Mouse (Mus musculus) frontal cortex, postnatal 14 days (tissue): Measurements from ENCODE around the gene Helt.

Experiments used
- DNase-seq, 2 experiments: peaks; one replicate each; pipeline ENCODE4 v3.0.0; 2022; ENCODE audit warnings: low spot score in 2 of 2

Gene Helt

DNA sequence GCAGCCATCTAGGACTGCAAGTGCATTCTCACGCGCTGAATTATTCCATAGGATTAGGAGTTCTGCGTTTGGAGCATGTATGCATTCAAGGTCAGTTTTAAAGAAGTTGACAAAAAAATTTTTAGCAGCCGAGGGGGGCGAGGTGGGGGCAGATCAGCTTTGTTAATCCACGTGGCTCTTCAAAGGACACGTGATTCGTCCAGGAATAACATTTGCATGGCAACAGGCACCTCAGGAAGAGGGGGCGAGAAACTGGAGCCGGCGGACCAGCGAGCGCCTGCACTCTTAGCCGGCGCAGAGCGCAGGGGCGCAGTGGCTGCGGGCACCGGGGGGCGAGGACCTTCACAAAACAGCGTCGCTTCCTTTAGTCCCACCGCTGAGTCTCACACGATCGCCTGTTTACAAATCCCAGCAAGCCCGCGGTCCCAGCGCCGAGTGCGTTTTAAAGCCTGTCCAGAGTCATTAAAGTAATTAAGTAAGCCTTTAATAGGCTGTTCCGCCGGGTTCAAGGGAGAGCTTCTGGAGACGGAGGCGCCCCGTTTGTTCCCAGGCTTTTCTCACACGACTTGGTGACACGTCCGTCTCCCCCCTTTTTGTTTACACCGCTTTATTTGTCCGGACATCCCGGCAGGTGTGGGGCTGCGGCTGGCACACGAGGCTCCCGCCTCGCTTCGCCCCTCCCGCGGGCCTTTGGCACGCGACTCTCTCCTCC lies at the start of gene Helt:
Gene Helt (minus strand): TSS at position 491 of the 712 bp plus-strand sequence.
- DNase-seq: no peak

DNA sequence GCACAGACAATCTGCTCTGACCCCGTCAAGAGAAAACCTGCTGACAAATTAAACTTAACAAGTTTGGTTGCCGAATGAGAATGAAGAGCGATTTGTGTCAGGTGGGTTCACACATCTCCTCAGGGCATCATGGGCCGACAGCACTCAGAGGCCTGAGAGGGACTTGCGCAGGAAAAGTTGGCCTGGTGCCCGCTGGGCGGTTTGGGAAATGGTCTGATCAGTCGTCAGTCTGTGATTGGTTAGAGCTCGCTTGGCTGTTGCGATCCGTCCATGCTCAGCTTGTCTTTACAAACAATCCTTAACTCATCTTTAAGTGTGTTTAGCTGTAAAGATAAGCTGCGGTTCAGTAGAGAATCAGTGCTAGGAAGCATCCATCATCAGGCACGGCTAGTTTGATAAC lies 47.8 kb upstream of the Helt start:
- DNase-seq: no peak

DNA sequence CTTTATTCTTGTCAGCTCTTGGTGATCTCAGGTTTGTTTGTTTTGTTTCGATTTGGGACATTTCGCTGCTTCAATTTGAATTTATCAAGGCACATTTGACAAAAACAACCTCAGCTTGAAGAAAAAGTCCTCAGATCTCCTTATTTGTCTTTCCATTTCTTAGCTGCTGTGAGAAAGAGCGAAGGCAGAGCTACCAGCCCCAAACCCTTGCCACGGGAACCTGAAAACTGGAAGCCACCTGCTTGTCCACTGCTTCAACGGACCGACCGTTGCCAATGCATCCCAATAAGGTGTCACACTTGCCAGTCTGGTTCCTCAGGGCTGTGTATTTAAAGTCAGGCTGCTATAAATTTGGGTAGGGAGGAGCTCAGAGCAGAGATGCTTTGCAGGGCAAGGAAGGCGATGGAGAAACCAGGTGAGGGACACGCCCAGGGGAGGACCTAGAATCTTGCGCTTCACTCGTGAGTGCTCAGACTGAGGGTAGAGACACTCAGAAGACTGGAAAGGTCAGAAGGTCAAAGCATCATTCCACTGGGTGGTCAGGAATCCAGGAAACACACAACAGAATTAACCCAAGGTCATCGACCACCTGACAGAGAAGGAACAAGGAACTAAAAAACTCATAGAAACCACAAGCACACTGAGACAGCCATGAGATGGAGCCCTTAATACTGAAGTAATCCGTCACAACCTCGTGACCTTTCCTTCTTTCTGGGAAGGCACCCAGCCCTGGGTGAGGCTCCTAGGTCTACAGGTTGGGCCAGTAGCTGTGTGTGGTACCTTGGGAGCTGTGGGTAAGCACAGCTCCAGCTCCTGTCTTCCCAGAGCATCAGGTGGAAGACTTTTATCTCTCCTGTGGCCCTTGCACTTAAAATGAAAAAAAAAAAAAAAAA lies 46.2 kb upstream of the Helt start:
- no peak for DNase-seq

DNA sequence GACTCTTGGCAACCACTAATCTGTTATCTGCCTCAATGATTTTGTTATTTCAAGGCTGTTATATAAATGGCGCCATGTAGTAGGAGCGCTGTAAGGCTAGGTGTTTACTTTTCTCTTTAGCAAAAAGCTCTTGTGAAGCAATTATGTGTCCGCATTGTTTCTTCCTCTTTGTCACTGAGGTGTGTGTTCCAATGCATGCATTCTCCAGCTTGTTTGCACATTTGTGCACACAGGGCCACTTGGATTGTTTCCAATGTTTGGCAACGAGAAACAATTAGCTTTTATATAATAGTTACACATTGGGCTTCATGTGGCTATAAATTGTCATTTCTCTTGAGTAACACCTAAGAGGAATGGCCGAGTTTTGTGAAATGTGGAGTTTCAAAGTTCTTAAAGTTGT lies 44.8 kb upstream of the Helt start:
- DNase-seq: no peak

DNA sequence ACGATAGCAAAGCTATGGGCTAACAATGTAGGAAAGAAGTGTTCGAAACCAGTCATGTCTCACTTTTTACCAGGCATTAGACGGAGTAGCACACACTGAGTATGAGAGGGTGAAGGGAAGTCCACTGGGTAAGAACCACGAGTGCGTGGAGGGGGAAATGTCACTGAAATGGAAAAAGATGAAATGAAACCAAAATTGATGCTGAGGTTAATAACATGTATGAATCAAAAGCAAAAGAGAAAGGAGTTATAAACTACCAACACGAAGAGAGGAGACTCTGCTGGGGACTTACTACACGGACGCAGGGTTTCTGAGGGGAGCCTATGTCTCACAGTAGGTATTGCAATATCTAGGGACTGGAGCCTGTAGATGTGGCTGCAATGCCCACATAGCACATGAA lies 41.9 kb upstream of the Helt start:
- DNase-seq: no peak

DNA sequence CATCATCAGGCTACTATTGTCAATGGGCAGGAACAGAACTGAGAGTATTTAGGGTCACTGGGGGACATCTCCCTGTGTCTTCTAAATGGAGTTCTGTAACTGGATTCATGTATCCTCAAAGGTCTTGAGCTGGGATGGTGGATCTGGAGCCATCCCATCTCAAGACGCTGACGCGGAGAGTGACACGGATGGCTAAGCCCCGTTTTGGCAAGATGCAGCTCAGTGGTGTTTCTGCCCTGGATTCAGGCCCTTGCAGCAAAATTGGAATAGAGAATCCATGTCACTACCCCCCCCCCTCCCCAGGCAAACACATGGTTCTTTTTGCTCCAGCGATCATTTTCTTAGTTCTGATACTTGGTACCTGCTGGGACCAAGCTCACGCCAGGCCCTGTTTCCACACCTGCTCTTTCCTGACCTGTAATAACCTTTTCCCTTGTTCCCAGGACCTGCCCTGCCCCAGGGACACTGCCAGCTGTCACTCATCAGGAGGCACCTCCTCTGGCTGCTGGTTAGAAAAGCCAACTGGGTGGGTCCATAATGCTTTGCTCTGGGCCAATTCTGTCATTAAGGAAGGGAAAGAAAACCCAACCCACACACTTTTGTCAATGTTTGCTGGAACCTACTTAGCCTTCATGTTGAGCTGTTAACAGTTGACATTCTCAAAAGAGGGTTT lies 38.1 kb upstream of the Helt start:
- no peak for DNase-seq

DNA sequence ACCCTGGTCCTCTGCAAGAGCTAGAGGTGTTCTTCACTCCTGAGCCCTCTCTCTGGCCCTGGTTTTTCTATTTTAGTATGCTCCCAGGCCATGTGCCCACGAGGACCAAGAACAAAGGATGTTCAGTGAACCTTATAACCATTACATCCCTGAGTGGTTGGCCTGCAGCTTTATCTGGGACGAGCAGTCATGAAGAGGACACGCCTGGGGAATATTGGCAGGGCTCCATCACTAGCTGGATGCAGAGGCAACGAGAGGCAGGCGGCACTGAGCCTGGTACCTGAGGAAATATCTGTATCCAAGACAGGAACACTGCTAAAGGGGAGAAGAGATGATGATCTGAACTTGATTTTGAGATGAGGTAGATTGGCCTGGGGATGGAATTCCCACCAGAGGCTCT lies 37.3 kb upstream of the Helt start:
- no peak for DNase-seq

DNA sequence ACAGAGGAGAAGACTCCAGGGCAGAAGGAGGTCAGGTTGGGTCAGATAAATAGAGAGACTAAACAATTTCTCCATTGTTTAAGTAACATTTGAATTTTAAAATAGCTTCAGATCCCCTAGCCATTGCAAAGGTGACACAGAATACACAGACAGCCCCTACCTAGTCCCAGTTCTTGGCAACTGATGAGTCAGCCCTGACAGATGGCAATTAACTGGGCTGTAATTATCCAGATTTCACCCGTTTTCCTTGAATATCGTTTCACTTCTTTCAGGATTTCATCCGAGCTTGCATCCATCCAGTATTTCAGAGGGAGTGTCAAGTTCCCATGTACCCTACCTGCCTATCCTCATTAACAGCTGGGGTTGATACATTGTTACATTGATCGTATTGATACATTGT lies 34.9 kb upstream of the Helt start:
- no peak for DNase-seq

DNA sequence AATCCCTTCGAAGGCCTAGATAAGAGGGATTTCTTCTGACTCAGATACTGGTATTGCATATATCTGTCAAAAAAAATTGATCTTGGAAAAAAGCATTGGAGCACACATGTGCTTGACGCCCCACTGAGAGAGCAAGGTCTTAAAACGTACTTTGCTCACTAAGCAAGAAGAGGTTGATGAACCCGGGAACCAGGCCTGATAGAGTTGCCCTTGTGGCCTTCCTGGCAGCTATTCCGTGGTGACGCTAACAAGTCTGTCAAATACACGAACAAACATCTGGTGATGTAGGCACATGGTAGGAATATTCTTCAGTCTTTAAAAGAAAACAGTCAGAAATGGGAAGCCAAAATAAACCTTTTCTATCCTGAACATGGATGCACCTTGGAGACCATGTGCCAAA lies 32.8 kb upstream of the Helt start:
- no peak for DNase-seq

DNA sequence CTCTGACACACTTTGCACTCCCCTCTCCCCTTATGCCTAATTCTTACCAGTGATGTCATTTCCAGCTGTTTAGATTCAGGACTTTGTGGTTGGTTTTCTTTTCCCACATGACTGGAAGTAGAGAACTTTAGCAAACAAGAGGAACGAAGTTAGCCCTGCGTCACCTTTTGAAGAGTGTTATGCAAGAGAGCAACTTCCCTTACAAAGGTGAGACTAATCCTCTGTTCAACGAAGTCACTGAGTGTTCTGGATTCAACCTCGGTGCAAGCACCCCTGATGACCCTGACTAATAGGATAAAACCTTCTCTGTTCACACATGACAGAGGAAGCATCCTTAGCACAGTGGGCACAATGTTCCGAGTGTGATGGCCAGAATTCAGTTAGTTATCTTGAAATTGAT lies 32.2 kb upstream of the Helt start:
- no peak for DNase-seq

DNA sequence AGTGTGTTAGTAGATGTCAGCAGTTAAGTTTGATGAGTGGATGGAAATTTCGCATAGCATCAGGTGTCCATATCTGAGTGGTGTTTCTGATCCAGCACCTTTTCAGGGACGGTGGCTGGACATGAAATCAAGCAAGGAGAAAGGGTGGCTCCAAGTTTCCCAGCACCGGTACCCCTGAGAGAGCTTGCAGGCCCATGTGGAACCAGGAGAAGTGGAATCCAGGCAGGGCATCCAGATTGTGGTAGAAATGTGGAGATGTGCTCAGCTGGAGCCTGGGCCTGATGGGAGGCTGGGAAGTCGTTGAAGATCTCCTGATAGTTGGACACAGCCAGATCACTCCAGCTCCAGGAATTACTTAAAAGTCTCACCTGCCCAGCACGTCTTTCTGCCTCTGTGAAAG lies 30.2 kb upstream of the Helt start:
- no peak for DNase-seq

DNA sequence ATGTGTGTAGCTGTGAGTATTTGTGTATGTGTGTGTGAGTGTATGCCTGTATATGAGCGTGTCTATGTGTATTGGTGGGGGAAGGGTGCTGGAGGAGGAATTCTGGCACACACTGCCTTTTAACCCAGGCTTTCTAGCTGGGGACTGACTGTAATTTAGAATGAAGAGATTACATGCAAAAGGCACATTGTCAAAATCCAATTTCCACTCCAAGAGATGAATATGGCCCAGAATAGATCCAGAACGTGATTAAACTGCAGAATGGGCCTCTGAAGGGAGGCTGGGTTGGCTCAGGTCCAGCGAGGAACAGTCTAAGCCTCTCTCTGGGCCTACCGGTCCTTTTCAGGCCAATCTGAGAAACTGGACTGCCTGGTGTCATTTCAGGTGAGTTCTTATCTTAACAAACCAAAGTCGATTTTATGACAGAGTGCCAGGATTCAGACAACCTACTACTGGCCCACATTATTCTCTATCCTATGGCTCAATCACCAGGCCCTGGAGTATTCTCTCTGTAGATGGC lies 29.3 kb upstream of the Helt start:
- no peak for DNase-seq

DNA sequence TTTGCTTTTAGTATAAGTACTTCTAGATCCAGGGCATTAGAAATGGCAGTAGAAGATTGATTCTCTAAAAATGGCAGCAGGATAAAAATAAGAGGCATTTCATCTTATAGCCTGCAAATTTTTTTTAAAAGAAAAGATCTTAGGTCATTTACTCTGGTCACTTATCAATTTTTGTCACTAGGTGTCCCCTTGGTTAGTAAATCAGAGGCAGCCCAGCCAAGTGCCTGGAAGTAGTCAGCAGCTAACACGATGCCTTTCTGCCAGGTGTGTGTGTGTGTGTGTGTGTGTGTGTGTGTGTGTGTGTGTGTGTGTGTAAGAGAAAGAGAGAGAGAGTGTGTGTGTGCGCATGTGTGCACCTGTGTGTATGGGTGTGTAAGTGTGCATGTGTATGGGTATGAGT lies 28.4 kb upstream of the Helt start:
- no peak for DNase-seq

DNA sequence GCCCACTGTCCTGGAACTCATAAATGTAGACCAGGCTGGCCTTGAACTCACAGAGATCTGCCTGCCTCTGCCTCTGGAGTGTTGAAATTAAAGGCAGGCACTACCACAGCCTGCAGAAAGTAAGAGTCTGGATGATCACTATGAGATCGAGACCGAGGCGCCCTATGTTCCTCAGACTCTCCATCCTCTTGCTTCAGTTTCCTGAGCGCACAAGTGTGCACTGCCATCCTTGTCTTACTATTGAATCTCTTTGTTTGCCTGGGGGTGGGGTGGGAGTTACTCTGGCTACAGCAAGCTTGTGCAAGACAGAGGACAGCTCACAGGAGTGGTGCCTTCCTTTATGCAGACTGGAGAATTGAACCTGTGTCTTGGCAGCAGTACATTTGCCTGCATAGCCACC lies 27.9 kb upstream of the Helt start:
- no peak for DNase-seq

DNA sequence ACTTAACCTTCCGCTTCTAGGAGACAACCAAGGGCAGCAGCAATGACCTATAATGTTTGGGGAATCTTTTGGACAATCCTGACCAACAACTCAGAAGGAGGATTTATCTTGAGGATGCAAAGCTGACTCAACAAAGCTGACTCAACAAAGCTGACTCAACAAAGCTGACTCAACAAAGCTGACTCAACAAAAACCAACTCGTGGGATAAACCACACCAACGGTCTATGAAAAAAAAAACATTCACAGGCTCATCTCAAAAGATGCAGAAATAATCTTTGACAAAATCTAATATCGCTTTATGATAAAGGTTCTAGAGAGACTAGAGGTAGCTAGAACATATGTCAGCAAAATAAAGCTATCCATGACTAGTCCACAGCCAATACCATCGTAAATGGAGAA lies 24.3 kb upstream of the Helt start:
- DNase-seq: no peak

DNA sequence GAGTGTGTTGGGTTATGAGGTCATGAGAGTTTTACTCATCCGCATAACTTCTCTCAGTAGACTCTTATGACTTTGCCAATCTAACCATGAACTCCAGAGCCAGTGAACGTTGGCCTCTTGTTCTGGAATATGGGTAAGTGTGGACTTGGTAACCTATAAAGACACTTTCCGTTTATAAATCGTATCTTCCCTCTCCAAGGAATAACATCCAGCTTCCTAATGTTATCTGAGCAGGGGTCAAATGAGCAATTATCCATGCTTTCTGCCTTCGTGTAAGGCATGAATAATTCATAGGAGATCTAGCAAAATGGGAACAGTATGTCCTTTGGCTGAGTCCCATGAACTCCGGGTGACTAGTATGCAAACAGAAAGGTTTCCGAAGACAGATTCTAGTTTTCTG lies 22.7 kb upstream of the Helt start:
- no peak for DNase-seq

DNA sequence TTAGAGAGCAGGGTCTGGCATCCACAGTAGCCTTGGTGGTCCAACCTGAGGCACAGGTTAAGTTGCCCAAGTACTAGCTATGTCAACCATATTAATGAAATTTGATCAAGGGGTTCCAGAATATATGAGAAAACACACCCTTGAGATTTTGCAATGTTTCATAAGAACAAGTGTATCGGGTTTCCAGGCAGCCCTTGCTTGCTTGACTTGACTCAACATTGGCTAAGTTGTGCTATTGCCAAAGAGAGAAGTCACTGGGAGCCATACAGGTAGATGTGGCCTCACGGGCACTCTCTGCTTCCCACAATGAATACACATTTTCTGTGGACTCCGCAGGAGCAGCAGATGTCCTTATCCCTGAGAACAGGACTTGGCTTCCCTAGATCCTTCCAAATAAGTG lies 19.3 kb upstream of the Helt start:
- DNase-seq: no peak

DNA sequence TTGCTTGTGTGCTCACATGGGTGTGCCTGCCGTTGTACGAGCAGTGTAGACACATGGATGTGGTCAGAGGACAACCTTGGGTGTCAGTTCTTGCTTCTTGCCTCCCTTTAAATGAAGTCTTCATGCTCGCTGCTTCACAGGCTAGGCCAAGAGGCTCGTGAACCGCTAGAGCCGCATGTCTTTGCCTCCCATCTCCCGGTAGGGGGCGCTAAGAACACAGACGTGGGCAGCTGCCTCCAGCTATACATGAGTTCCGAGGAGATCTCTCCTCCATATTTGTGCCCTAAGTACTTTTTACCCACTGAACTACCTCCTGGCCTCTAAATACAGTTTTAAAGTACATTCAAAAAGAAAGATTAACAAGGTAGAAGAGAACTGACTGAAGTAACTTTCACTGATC lies 16.7 kb upstream of the Helt start:
- DNase-seq: peak in 1 of 2 experiments; percentile 68

DNA sequence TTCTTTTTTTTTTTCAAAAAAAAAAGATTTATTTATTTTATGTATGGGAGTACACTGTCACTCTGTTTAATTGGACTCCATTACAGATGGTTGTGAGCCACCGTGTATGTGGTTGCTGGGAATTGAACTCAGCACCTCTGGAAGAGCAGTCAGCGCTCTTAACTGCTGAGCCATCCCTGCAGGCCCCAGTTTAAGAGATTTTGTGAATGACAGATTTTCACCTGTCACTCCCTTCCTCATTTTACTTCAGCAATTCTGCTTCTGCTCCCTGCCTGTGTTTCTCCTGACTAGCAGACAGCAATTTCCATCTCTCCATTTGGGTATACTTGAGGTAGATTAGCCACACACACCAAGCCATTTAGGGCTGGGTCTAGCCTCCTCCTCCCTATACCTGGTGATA lies 13.7 kb upstream of the Helt start:
- DNase-seq: no peak

DNA sequence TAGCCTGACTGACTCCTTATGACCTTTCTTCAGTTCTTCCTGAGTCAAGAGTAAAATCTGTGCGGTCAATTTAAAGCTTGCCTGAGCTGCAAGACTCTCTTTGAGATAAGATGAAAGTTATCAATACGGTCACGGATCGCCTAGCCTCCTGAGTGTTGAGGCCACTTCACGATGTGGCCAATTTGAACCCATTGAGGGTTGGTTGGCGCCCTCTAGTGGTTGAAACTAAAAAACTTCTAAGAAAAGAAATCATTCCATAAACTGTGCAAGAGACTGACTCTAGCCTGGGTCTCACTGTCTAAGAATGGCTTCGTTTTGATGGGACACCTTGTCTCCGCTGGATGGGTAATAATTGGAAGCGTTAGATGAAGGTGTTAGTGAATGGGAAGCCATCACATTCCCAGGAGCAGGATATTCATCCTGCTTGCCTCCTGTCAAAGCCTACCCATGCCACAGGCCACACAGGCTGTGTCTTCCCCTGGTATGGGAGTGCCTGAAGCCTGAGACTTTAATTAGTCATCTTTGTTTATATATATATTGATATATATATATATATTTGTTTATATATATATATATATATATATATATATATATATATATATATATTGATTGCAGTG lies 11.4 kb upstream of the Helt start:
- DNase-seq: no peak

DNA sequence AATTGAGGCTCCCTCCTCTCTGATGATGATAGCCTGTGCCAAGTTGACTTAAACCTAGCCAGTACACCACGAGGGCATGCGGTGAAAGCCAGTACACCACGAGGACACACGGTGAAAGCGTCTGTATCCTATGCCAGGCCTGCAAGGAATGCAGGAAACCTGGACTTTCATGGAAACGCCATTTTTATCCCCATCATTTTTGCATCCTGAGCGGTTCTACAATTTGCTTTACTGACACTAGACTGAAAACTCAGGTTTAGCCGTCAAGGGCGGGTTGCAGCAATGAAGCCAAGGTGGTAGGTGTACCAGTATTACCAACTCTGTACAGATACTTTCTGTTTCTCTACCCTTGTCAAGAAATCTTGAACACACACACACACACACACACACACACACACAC lies 7.7 kb upstream of the Helt start:
- no peak for DNase-seq

DNA sequence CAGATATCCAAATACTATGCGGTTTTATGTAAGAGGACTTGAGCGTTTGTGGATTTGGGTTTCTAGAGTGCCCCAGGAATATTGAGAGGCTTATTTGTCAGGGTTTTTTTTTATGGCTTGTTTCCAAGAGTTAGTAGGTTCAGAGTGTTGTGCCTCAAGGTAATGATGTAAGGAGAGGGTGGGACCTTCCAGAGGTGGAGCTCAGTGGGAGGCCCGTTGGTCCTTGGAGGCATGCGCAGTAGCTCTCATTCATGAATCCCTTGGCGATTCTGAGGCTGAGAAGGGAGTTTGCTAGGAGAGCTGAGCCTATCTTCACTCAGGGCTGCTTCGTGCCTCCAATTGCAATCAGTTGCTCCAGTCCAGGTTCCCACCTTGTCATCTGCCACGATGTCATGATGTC lies 4.4 kb upstream of the Helt start:
- DNase-seq: no peak
